Mouse (Mus musculus) urinary bladder, postnatal 25 days (tissue): ENCODE results near the gene Gm29110.
"Not testable (repeated sequence)": the region's sequence is repeated elsewhere in the genome, so short reads cannot be mapped to it uniquely, and the experiment has no call there.

ENCODE experiments used
- DNase-seq: peaks from one replicate; pipeline ENCODE4 v3.0.0; 2022; ENCODE audit warnings: low spot score

The Gm29110 gene

GRCm38 (mm10) chrY:74470231-74470630 is at the start of gene Gm29110:
Gm29110 (plus strand) TSS chrY:74470531.
- not testable (repeated sequence) for DNase-seq
